Mouse (Mus musculus) stomach, embryonic 14.5 days (tissue): ENCODE results near the gene Hist1h2bh. TPM values are rescaled to one million over a fixed set of nuclear protein-coding genes. Genes with fewer than 3 reads are reported as not detected.

Source experiments
- ATAC-seq: fragments of 200-750 bp; cut with Nextera tagmentation; 2 replicates; pipeline ENCODE4 v1.8.0; 2017; ENCODE audit warnings: low read depth, moderate TSS enrichment; ENCODE audit not compliant: insufficient number of reproducible peaks, insufficient read depth, low FRiP score
- H3K27ac ChIP-seq: fragments of 300-500 bp; sonication (generic); 2 replicates; pipeline ENCODE4 v1.5.1; 2014; ENCODE audit warnings: mild to moderate bottlenecking, low read length, moderate library complexity, mixed read lengths
- H3K27me3 ChIP-seq: fragments of 300-500 bp; sonication (generic); 2 replicates; pipeline ENCODE4 v1.6.1; 2014; ENCODE audit warnings: low read length, control low read depth, mixed read lengths; ENCODE audit not compliant: control insufficient read depth, insufficient read depth
- H3K36me3 ChIP-seq: fragments of 300-500 bp; sonication (generic); 2 replicates; pipeline ENCODE4 v1.6.1; 2014; ENCODE audit warnings: mild to moderate bottlenecking, control low read depth, low read length, moderate library complexity, mixed read lengths; ENCODE audit not compliant: control insufficient read depth, insufficient read depth
- H3K4me1 ChIP-seq: fragments of 300-500 bp; sonication (generic); 2 replicates; pipeline ENCODE4 v1.6.1; 2014; ENCODE audit warnings: low read length, control low read depth, mixed read lengths; ENCODE audit not compliant: control insufficient read depth, insufficient read depth
- H3K4me2 ChIP-seq: fragments of 300-500 bp; sonication (generic); replicated peaks from 2 replicates; pipeline ENCODE4 v1.6.1; 2014; ENCODE audit warnings: low read depth, low read length, control low read depth
- H3K4me3 ChIP-seq: fragments of 300-500 bp; sonication (generic); 2 replicates; pipeline ENCODE4 v1.5.1; 2014; ENCODE audit warnings: low read depth, low read length, control low read depth
- H3K9ac ChIP-seq: fragments of 300-500 bp; sonication (generic); replicated peaks from 2 replicates; pipeline ENCODE4 v1.6.1; 2014; ENCODE audit warnings: low read depth, mild to moderate bottlenecking, control low read depth, low read length, moderate library complexity, mixed read lengths
- H3K9me3 ChIP-seq: fragments of 300-500 bp; sonication (generic); 2 replicates; pipeline ENCODE4 v1.6.1; 2016; ENCODE audit warnings: low read depth, low read length, control low read depth; ENCODE audit not compliant: control insufficient read depth
- WGBS: fragments of 180-500 bp; shearing (Covaris S2); extraction: QIAGEN DNeasy Blood & Tissue Kit; methylation state at CpG from one replicate; pipeline ENCODE4 v1.1.7; 2014; 5-methylcytosine and 5-hydroxymethylcytosine counted together
- polyA plus RNA-seq: library from polyadenylated mRNA; unstranded; fragments of >200 nt; fragmentation: Nextera tagmentation; extraction: Ambion mirVana; gene quantifications from 2 replicates; pipeline ENCODE4 v1.2.1, GENCODE M21; 2014

Hist1h2bh gene
- polyA plus RNA-seq, 1 experiment from 2014 or later, result 1.2 TPM

- Histone ChIP-seq H3K27ac (no peak overlapping the region), H3K4me2 (no peak overlapping the region), H3K36me3 (no peaks in the 10 kb centered on the region), H3K9me3 (no peaks in the 10 kb centered on the region), H3K27me3 (no peaks in the 10 kb centered on the region), H3K9ac (no peak overlapping the region), H3K4me1 (peaks cover 9% of the 10 kb centered on the region; the same call in 1 of the 2 replicates), H3K4me3 (no peak overlapping the region)
- no peak for ATAC-seq
- WGBS, result 17% methylated on average over 1 of the region's 1 CpGs
These were observed 33.1 kb downstream of the Hist1h2bh start for GRCm38 (mm10) chr13:23510127-23510526.

DNA sequence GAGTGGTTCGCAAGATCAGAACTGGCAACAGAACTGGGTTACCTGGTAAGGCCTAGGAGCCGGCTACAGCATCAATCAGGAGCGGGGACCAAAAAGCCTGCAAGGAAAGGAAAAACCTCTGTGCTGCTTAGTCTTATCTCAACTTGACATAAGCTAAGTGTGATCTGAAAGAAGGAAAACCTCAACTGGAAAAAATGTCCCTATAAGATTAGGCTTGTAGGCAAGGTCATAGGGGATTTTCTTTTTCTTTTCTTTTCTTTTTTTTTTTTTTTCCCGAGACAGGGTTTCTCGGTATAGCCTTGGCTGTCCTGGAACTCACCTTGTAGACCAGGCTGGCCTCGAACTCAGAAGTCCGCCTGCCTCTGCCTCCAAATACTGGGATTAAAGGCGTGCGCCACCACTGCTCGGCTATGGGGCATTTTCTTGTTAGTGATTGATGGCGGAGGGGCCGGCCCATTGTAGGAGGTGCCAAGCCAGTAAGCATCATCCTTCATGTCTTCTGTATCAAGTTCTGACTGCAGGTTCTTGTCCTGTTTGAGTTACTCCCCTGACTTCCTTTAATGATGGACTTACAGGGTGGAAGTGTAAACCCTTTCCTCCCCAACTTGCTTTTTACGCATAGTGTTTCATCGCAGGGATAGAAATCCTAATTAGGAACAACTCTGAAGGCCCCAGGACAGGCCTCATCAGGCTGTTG is 36.2 kb downstream of the Hist1h2bh start:
- H3K4me3 ChIP-seq, result peak overlapping the region; percentile 18; the same call in 1 of the 2 replicates
- H3K27me3 ChIP-seq, result no peaks in the 10 kb centered on the region
- H3K9ac ChIP-seq, result no peak overlapping the region
- ATAC-seq, result no peak
- 38% methylated on average over 14 of the region's 14 CpGs for WGBS
- H3K4me1 ChIP-seq, result peaks cover 12% of the 10 kb centered on the region; the same call in 1 of the 2 replicates
- no peaks in the 10 kb centered on the region for H3K36me3 ChIP-seq
- no peak overlapping the region; the same call in 1 of the 2 replicates for H3K4me2 ChIP-seq
- no peak overlapping the region for H3K27ac ChIP-seq
- H3K9me3 ChIP-seq, result no peaks in the 10 kb centered on the region

GRCm38 (mm10) chr13:23506351-23506750 is 36.8 kb downstream of the Hist1h2bh start:
- H3K27ac ChIP-seq, result no peak overlapping the region
- H3K9me3 ChIP-seq, result no peaks in the 10 kb centered on the region
- H3K36me3 ChIP-seq, result no peaks in the 10 kb centered on the region
- peak overlapping the region; percentile 31 for H3K4me2 ChIP-seq
- no peak overlapping the region for H3K9ac ChIP-seq
- peak overlapping the region; percentile 18 for H3K4me3 ChIP-seq
- H3K27me3 ChIP-seq, result no peaks in the 10 kb centered on the region
- H3K4me1 ChIP-seq, result peaks cover 12% of the 10 kb centered on the region; the same call in 1 of the 2 replicates
- WGBS, result 18% methylated on average over 13 of the region's 13 CpGs
- ATAC-seq, result peak; percentile 56; the same call in 1 of the 2 replicates

DNA sequence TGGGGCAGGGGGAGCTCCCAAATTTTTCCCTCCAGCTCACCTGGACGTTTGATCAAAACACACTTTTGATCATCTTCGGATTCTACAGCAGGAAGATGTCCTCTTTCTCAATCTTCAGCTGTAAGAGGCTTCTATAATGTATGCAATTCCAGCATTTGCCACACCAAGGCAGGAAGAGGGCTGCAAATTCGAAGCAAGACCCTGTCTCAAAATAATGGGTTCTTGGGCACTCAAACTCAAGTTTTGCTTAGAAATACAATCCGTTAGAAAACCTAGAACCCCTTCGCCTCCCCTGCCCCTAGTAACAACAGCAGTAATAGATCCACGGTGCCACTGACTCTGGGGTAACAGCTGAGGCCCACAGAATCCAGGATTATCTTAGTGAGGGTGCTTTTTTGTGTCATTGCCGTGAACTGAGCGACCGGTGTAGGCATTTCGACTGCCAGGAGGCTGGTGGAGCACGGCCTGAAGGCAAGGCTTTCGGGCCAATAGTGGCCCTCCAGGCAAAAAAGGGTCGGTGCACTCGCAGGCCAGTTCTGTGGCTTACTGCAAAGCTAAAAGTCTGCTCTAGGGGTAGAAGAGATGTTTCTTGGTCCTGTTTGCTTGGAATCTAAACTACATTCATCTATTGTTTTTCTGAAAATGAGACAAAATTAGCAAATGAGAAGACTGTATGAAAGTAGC is 37.4 kb downstream of the Hist1h2bh start:
- Histone ChIP-seq H3K9me3 (no peaks in the 10 kb centered on the region), H3K4me3 (peak overlapping the region; percentile 18), H3K27ac (no peak overlapping the region), H3K36me3 (no peaks in the 10 kb centered on the region), H3K4me2 (peak overlapping the region; percentile 31), H3K27me3 (no peaks in the 10 kb centered on the region), H3K9ac (no peak overlapping the region), H3K4me1 (peaks cover 12% of the 10 kb centered on the region; the same call in 1 of the 2 replicates)
- whole genome bisulfite sequencing, result 14% methylated on average over 14 of the region's 14 CpGs
- ATAC-seq, result 0 out of 2 replicates have a peak, but pooled peaks have one; percentile 24

GRCm38 (mm10) chr13:23503797-23504196 is 39.4 kb downstream of the Hist1h2bh start:
- H3K9me3 ChIP-seq, result no peaks in the 10 kb centered on the region
- H3K4me3 ChIP-seq, result no peak overlapping the region
- H3K4me2 ChIP-seq, result peak overlapping the region; percentile 16; the same call in 1 of the 2 replicates
- no peaks in the 10 kb centered on the region for H3K27me3 ChIP-seq
- H3K9ac ChIP-seq, result no peak overlapping the region
- peaks cover 13% of the 10 kb centered on the region; the same call in 1 of the 2 replicates for H3K4me1 ChIP-seq
- no peak overlapping the region for H3K27ac ChIP-seq
- H3K36me3 ChIP-seq, result no peaks in the 10 kb centered on the region
- ATAC-seq, result no peak
- WGBS, result 5% methylated on average over 9 of the region's 9 CpGs

DNA sequence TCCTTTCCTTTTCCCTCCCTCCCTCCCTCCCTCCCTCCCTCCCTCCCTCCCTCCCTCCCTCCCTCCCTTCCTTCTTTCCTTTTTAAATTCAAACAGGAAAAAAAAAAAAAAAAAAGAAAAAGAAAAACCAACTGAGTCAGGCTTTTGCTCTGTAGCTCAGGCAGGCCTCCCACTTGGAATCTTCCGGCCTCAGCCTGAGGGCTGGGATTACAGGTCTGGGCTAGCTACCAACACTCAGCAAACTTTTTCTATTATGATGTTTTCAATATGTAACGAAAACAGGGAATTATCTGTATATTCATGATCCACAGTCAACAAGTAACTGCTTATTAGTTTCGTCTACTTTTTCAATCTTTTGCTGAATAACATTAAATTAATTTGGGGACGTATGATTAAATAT is 40.3 kb downstream of the Hist1h2bh start:
- 55% methylated on average over 4 of the region's 4 CpGs for WGBS
- Histone ChIP-seq H3K4me2 (no peak overlapping the region), H3K27ac (no peak overlapping the region), H3K4me3 (no peak overlapping the region), H3K9ac (no peak overlapping the region), H3K4me1 (peaks cover 18% of the 10 kb centered on the region; the same call in 1 of the 2 replicates), H3K27me3 (no peaks in the 10 kb centered on the region), H3K36me3 (no peaks in the 10 kb centered on the region), H3K9me3 (no peaks in the 10 kb centered on the region)
- no peak for ATAC-seq

DNA sequence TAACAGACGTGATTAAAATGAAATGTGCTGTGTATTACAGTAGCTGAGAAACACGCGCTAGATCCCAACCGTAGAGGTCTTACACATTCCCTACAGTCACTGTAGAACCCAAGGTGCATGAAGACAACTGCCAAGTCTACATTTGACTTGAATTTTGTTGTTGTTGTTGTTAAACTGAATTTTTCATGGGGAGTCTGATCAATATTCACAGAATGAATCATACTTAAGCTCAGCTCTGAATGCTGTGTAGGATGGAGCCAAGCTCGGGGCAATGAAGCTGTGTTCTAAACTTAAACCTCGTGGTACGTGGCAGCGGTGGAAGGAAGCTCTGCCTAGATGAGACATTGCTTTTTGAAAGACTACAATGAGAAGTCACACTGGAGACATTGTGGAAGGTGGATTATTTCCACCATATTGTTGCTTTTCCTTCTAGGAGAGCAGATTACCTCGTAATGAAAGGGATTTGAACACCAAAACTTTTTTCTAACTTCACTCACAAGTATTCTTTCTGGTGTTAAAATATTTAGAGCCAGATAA is 41.1 kb downstream of the Hist1h2bh start:
- Histone ChIP-seq H3K27me3 (no peaks in the 10 kb centered on the region), H3K4me2 (peak overlapping the region; percentile 27), H3K27ac (no peak overlapping the region), H3K4me3 (no peak overlapping the region), H3K9ac (no peak overlapping the region), H3K9me3 (no peaks in the 10 kb centered on the region), H3K36me3 (no peaks in the 10 kb centered on the region), H3K4me1 (peaks cover 22% of the 10 kb centered on the region; the same call in 1 of the 2 replicates)
- no peak for ATAC-seq
- WGBS, result 35% methylated on average over 9 of the region's 9 CpGs

DNA sequence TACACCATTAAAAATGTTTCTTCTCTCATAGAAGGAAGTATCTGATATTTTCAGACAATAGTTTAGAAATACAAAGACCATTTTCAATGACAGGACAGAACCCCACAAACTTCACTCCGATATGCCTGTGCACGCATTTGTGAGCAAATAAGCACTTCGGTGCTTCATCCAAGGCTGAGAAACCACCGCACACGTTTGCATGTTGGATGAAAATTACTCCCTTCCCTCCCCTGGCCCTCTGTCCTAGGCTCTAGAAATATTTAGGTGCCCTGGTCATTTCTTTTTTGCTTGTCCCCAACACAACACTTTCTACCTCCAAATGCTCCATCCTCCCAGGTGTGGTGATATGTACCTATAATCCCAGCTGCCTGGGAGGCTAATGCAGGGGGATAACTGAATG is 41.7 kb downstream of the Hist1h2bh start:
- Histone ChIP-seq H3K4me3 (0 out of 2 replicates have a peak overlapping the region, but pooled peaks have one; percentile 8), H3K4me2 (peak overlapping the region; percentile 27), H3K27ac (no peak overlapping the region), H3K9ac (no peak overlapping the region), H3K36me3 (no peaks in the 10 kb centered on the region), H3K9me3 (no peaks in the 10 kb centered on the region), H3K27me3 (no peaks in the 10 kb centered on the region), H3K4me1 (peaks cover 22% of the 10 kb centered on the region; the same call in 1 of the 2 replicates)
- no peak for ATAC-seq
- WGBS, result 23% methylated on average over 5 of the region's 5 CpGs
